Mouse (Mus musculus) ES-E14 (cell line): Measurements from ENCODE around the gene Fermt2. TPM values are rescaled to one million over a fixed set of nuclear protein-coding genes. Genes with fewer than 3 reads are reported as not detected.
A peak's percentile ranks its signal among the peaks of the same experiment; 100 is the strongest.

Experiments used
- DNase-seq: peaks from one replicate; pipeline ENCODE4 v3.0.0-alpha.2; 2013; ENCODE audit warnings: low read depth, low spot score
- H3K27ac ChIP-seq: 2 replicates; pipeline ENCODE4 v1.5.1; 2012; ENCODE audit warnings: low read depth, mild to moderate bottlenecking, low read length, moderate library complexity, mixed read lengths; ENCODE audit not compliant: poor library complexity, insufficient read depth, severe bottlenecking
- H3K36me3 ChIP-seq: 2 replicates; pipeline ENCODE4 v1.6.1; 2012; ENCODE audit warnings: mild to moderate bottlenecking, low read length, moderate library complexity, mixed read lengths; ENCODE audit not compliant: control insufficient read depth, poor library complexity, insufficient read depth, severe bottlenecking
- H3K4me1 ChIP-seq, 2 experiments: fragments of 150-350 bp in 1 of 2; sonication (generic) in 1 of 2; 2 replicates each; pipeline ENCODE4 v1.6.1; 2012; ENCODE audit warnings: low read length in 2 of 2, mild to moderate bottlenecking in 1 of 2, mixed read lengths in 1 of 2; ENCODE audit not compliant: control insufficient read depth in 2 of 2, insufficient read depth in 2 of 2, poor library complexity in 1 of 2
- H3K4me3 ChIP-seq, 2 experiments: fragments of 150-350 bp in 1 of 2; sonication (generic) in 1 of 2; 2 replicates each; pipeline ENCODE4 v1.5.1; 2012; ENCODE audit warnings: low read length in 2 of 2, low read depth in 1 of 2, mild to moderate bottlenecking in 1 of 2, mixed read lengths in 1 of 2; ENCODE audit not compliant: insufficient read depth in 1 of 2, poor library complexity in 1 of 2, severe bottlenecking in 1 of 2
- H3K9ac ChIP-seq: 2 replicates; pipeline ENCODE4 v1.6.1; 2012; ENCODE audit warnings: low read depth, mild to moderate bottlenecking, low read length, mixed read lengths; ENCODE audit not compliant: poor library complexity, insufficient read depth, severe bottlenecking
- H3K9me3 ChIP-seq: fragments of 150-350 bp; sonication (generic); 2 replicates; pipeline ENCODE4 v1.6.1; 2012; ENCODE audit warnings: low read depth, mild to moderate bottlenecking, low read length; ENCODE audit not compliant: control insufficient read depth, insufficient read depth
- CHD2 ChIP-seq: IDR thresholded peaks from 2 replicates; pipeline ENCODE4 v1.6.1; 2014; ENCODE audit warnings: mild to moderate bottlenecking, low read depth, low read length, inconsistent platforms
- HCFC1 ChIP-seq: IDR thresholded peaks from 2 replicates; pipeline ENCODE4 v1.6.1; 2012; ENCODE audit warnings: low read length, inconsistent platforms, borderline replicate concordance; ENCODE audit not compliant: insufficient read depth
- MAFK ChIP-seq: IDR thresholded peaks from 2 replicates; pipeline ENCODE4 v1.6.1; 2014; ENCODE audit warnings: mild to moderate bottlenecking, low read depth, low read length, inconsistent platforms; ENCODE audit not compliant: insufficient read depth
- ZC3H11A ChIP-seq: IDR thresholded peaks from 2 replicates; pipeline ENCODE4 v1.6.1; 2012; ENCODE audit warnings: low read depth, mild to moderate bottlenecking, inconsistent platforms, low read length, borderline replicate concordance
- ZNF384 ChIP-seq: IDR thresholded peaks from 2 replicates; pipeline ENCODE4 v1.6.1; 2012; ENCODE audit warnings: low read depth, low read length, inconsistent platforms
- in situ Hi-C, 2 experiments: fragments of 600-800 bp; cut with MboI; formaldehyde crosslinking; loops; one replicate each; pipeline ENCODE4 v1.15.1; 2025; ENCODE audit warnings: low sequenced_read_pairs in 2 of 2, inconsistent platforms in 1 of 2; ENCODE audit not compliant: unreplicated experiment in 2 of 2
- total RNA-seq: library from RNA; depleted of rRNA; stranded (reverse); fragments of 300-350 nt; gene quantifications from 2 replicates; pipeline ENCODE4 v1.2.3, GENCODE M21; 2012

Gene Fermt2
- total RNA-seq, 1 experiment, result 47.0 TPM

GRCm38 (mm10) chr14:45452861-45453512 lies 76.9 kb downstream of the Fermt2 start:
- no peaks in the 10 kb centered on the region for H3K9me3 ChIP-seq
- no peak overlapping the region for H3K4me3 ChIP-seq
- no peak for DNase-seq
- peaks cover 2% of the 10 kb centered on the region; the same call in 1 of the 2 replicates for H3K36me3 ChIP-seq
- in situ Hi-C loops, result no loop called here
- 0 out of 2 replicates have a peak overlapping the region, but pooled peaks have one; percentile 30 for H3K27ac ChIP-seq
- no peak for TF ChIP-seq ZNF384
- TF ChIP-seq HCFC1, result no peak
- no peak for TF ChIP-seq MAFK
- TF ChIP-seq CHD2, result no peak
- TF ChIP-seq ZC3H11A, result no peak
- H3K4me1 ChIP-seq, result peaks cover 25 to 35% of the 10 kb centered on the region in 2 experiments
- peak overlapping the region; percentile 35; the same call in 1 of the 2 replicates for H3K9ac ChIP-seq

- no peaks in the 10 kb centered on the region for H3K9me3 ChIP-seq
- H3K4me3 ChIP-seq, result no peak overlapping the region
- H3K4me1 ChIP-seq, result peaks cover 27 to 40% of the 10 kb centered on the region in 2 experiments
- H3K36me3 ChIP-seq, result no peaks in the 10 kb centered on the region
- in situ Hi-C loops, result no loop called here
- H3K9ac ChIP-seq, result 0 out of 2 replicates have a peak overlapping the region, but pooled peaks have one; percentile 15
- no peak overlapping the region for H3K27ac ChIP-seq
- DNase-seq, result no peak
- no peak for TF ChIP-seq CHD2
- TF ChIP-seq HCFC1, result no peak
- no peak for TF ChIP-seq ZC3H11A
- no peak for TF ChIP-seq MAFK
- no peak for TF ChIP-seq ZNF384
These were observed 77.8 kb downstream of the Fermt2 start for GRCm38 (mm10) chr14:45452148-45452547.

- DNase-seq, result no peak
- TF ChIP-seq ZNF384, result no peak
- no peak for TF ChIP-seq ZC3H11A
- TF ChIP-seq HCFC1, result no peak
- TF ChIP-seq MAFK, result no peak
- TF ChIP-seq CHD2, result no peak
- no peak overlapping the region for H3K27ac ChIP-seq
- H3K4me1 ChIP-seq, result peaks cover 33 to 42% of the 10 kb centered on the region in 2 experiments
- no peaks in the 10 kb centered on the region for H3K36me3 ChIP-seq
- no peak overlapping the region for H3K4me3 ChIP-seq
- in situ Hi-C loops, result no loop called here
- no peak overlapping the region for H3K9ac ChIP-seq
- no peaks in the 10 kb centered on the region for H3K9me3 ChIP-seq
These were observed 78.8 kb downstream of the Fermt2 start for GRCm38 (mm10) chr14:45451090-45451489.

- Histone ChIP-seq H3K27ac (peak overlapping the region; percentile 99; the same call in 1 of the 2 replicates), H3K9ac (peak overlapping the region; percentile 14; the same call in 1 of the 2 replicates), H3K4me1 (peaks cover 20 to 31% of the 10 kb centered on the region in 2 experiments), H3K9me3 (no peaks in the 10 kb centered on the region), H3K4me3 (no peak overlapping the region), H3K36me3 (no peaks in the 10 kb centered on the region)
- DNase-seq, result no peak
- TF ChIP-seq MAFK, result no peak
- no peak for TF ChIP-seq HCFC1
- TF ChIP-seq ZC3H11A, result no peak
- in situ Hi-C loops, result loop anchor here in 1 of 2 experiments (25.0 kb wide), 1 partner anchor 459 kb away; the partner anchor contains the start of gene Ptger2
These were observed 83.1 kb downstream of the Fermt2 start for GRCm38 (mm10) chr14:45446777-45447176.
